Mouse (Mus musculus) lung, embryonic 14.5 days (tissue): ENCODE results near the gene Fbxl2. TPM values are rescaled to one million over a fixed set of nuclear protein-coding genes. Genes with fewer than 3 reads are reported as not detected.

Experiments used
- ATAC-seq: fragments of 200-750 bp; cut with Nextera tagmentation; 2 replicates; pipeline ENCODE4 v1.8.0; 2017; ENCODE audit warnings: mild to moderate bottlenecking, moderate TSS enrichment, moderate library complexity; ENCODE audit not compliant: insufficient read depth
- DNase-seq: peaks from one replicate; pipeline ENCODE4 v3.0.0-alpha.2; 2015
- H3K27ac ChIP-seq: fragments of 300-500 bp; sonication (generic); 2 replicates; pipeline ENCODE4 v1.5.1; 2014; ENCODE audit warnings: low read depth, mild to moderate bottlenecking, moderate library complexity
- H3K27me3 ChIP-seq: fragments of 300-500 bp; sonication (generic); 2 replicates; pipeline ENCODE4 v1.6.1; 2014; ENCODE audit warnings: low read length, control low read depth; ENCODE audit not compliant: insufficient read depth
- H3K36me3 ChIP-seq: fragments of 300-500 bp; sonication (generic); 2 replicates; pipeline ENCODE4 v1.6.1; 2014; ENCODE audit warnings: control low read depth; ENCODE audit not compliant: insufficient read depth
- H3K4me1 ChIP-seq: fragments of 300-500 bp; sonication (generic); 2 replicates; pipeline ENCODE4 v1.6.1; 2014; ENCODE audit warnings: antibody characterized with exemption, control low read depth; ENCODE audit not compliant: insufficient read depth
- H3K4me2 ChIP-seq: fragments of 300-500 bp; sonication (generic); 2 replicates; pipeline ENCODE4 v1.6.1; 2014; ENCODE audit warnings: mild to moderate bottlenecking
- H3K4me3 ChIP-seq: fragments of 300-500 bp; sonication (generic); 2 replicates; pipeline ENCODE4 v1.5.1; 2014; ENCODE audit warnings: low read depth, low read length
- H3K9ac ChIP-seq: fragments of 300-500 bp; sonication (generic); 2 replicates; pipeline ENCODE4 v1.6.1; 2014
- H3K9me3 ChIP-seq: fragments of 300-500 bp; sonication (generic); 2 replicates; pipeline ENCODE4 v1.6.1; 2016; ENCODE audit warnings: low read depth, low read length, control low read depth
- CTCF ChIP-seq: IDR thresholded peaks from 2 replicates; pipeline ENCODE4 v1.5.1; 2016; ENCODE audit warnings: antibody characterized with exemption, low read depth
- WGBS: fragments of 180-500 bp; shearing (Covaris S2); extraction: QIAGEN DNeasy Blood & Tissue Kit; methylation state at CpG from one replicate; pipeline ENCODE4 v1.1.7; 2014; 5-methylcytosine and 5-hydroxymethylcytosine counted together
- polyA plus RNA-seq: library from polyadenylated mRNA; unstranded; fragments of >200 nt; fragmentation: Nextera tagmentation; extraction: Ambion mirVana; gene quantifications from 2 replicates; pipeline ENCODE4 v1.2.1, GENCODE M21; 2014

Gene Fbxl2
- polyA plus RNA-seq, 1 experiment from 2014 or later = 3.3 TPM

DNA sequence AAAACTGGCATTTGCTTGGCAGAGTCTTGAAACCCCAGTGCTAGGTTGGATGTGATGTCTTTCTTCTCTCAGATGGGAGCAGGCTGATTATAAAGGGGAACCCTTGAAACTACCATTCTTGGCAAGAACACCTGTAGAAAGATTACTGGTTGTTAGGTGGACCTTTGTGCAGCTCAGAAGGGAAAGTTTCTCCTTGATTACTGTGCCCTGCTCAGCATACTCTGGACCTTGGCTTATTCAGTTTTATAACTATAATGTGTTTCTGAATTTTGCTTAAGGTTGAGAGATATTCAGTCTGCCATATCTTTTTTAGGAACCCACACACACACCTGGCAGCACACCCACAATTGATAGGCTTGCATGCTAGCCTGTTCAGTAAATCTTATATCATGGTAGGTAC lies 82.3 kb downstream of the Fbxl2 start:
- H3K9ac ChIP-seq = no peak overlapping the region
- no peak overlapping the region for H3K27ac ChIP-seq
- no peaks in the 10 kb centered on the region for H3K27me3 ChIP-seq
- no peak for TF ChIP-seq CTCF
- DNase-seq (no peak), ATAC-seq (no peak)
- no peak overlapping the region for H3K4me3 ChIP-seq
- no peak overlapping the region for H3K4me2 ChIP-seq
- H3K9me3 ChIP-seq = no peaks in the 10 kb centered on the region
- H3K36me3 ChIP-seq = peaks cover 83% of the 10 kb centered on the region
- no peaks in the 10 kb centered on the region for H3K4me1 ChIP-seq

DNA sequence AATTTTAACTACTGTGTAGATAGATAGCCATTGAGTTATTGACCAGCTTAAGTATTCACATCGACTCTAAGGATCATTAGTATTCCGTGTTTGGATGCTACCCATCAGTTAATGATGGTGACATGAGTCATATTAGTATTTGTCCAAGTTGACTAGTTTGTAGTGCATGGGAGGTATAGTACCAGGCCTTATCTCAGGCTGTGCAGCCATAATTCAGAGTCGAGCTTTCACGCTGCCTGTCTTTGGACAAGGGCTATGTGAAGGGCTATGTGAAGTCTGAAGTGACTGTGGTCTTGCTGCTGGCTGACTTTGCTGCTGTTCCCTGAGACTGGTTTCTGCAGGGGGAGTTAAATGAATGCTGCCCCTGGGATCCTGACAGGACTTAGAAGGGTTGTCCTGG lies 88.2 kb downstream of the Fbxl2 start:
- Histone ChIP-seq H3K36me3 (peaks cover 60% of the 10 kb centered on the region), H3K9ac (no peak overlapping the region), H3K27ac (no peak overlapping the region), H3K9me3 (no peaks in the 10 kb centered on the region), H3K4me2 (no peak overlapping the region), H3K4me3 (no peak overlapping the region), H3K27me3 (no peaks in the 10 kb centered on the region), H3K4me1 (no peaks in the 10 kb centered on the region)
- TF ChIP-seq CTCF = no peak
- DNase-seq = no peak
- WGBS = 88% methylated on average over 4 of the region's 4 CpGs
- ATAC-seq = no peak

DNA sequence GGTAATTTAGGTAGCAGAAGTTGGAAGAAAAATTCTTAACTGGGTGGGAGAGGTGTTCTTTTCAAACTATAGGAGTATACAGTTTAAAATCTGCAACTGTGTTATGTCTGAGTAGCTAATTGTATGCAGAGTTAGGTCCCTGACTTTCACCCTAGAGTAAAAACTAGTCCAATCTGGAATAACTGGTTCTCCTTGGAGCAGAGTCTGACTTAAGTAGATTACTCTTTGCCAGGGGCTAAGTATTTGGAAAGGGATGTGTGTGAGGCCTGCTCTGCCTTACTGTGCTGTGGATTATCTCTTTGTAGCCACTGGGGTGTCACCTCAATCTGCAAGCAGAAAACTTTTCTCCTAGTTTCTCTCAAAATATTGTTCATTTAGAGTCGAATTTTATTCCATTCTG lies 98.8 kb downstream of the Fbxl2 start:
- H3K9ac ChIP-seq = no peak overlapping the region
- H3K4me1 ChIP-seq = no peaks in the 10 kb centered on the region
- no peak overlapping the region for H3K4me2 ChIP-seq
- no peak overlapping the region for H3K4me3 ChIP-seq
- no peak for DNase-seq
- no peak overlapping the region for H3K27ac ChIP-seq
- no peaks in the 10 kb centered on the region for H3K9me3 ChIP-seq
- H3K27me3 ChIP-seq = no peaks in the 10 kb centered on the region
- peaks cover 55% of the 10 kb centered on the region for H3K36me3 ChIP-seq
- no peak for ATAC-seq
- 77% methylated on average over 1 of the region's 1 CpGs for WGBS
- no peak for TF ChIP-seq CTCF

DNA sequence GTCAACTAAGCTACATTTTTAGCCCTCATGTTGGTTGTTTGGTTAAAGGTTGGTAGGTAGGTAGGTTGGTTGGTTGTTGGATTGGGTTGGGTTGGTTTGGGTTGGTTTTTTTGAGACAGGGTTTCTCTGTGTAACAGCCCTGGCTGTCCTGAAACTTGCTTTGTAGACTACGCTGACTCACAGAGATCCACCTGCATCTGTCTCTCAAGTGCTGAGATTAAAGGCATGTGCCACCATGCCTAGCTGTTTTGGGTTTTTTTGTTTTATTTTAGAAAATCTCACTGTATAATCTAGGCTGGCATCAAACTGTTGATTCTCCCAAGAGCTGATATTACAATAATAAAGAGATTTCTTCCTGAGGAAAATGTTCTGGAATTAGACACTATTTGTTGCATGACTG lies 102.6 kb downstream of the Fbxl2 start:
- Histone ChIP-seq H3K27ac (no peak overlapping the region), H3K4me2 (no peak overlapping the region), H3K4me3 (no peak overlapping the region), H3K4me1 (no peaks in the 10 kb centered on the region), H3K9ac (no peak overlapping the region), H3K27me3 (no peaks in the 10 kb centered on the region), H3K9me3 (no peaks in the 10 kb centered on the region), H3K36me3 (peaks cover 35% of the 10 kb centered on the region)
- ATAC-seq = no peak
- no peak for TF ChIP-seq CTCF
- 92% methylated on average over 1 of the region's 1 CpGs for WGBS
- DNase-seq = no peak

DNA sequence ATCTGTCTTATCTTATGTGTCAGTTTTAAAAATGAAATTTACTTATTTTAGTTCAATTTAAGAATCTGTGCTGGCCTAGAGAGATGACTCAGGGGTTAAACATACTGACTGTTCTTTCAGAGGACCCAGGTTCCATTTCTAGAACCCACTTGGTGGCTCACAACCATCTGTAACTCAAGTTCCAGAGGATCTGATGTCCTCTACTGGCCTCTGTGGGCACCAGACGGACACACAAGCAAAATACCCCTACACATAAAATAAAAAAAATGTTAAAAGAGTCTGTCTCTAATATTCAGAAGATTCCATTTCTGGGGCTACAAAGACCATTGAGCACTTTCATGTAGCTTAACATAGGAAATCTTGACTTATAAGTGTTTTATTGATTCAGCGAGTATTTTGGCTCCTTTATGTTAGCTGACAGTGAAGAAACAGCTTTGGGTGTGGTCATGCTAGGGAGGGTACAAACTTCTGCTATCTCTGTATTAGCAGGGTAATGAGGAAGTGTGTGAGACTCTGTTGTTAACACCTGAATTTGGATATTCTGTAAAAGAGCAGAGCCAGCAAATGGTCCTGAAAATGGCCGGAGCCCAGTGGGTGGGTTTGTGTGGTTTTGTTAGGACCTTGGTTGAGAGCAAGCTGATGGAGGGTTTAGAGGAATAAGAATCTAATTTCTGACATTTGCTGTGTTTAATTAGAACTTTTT lies 104.7 kb downstream of the Fbxl2 start:
- Histone ChIP-seq H3K9me3 (no peaks in the 10 kb centered on the region), H3K9ac (no peak overlapping the region), H3K27ac (no peak overlapping the region), H3K4me2 (no peak overlapping the region), H3K4me1 (no peaks in the 10 kb centered on the region), H3K4me3 (no peak overlapping the region), H3K27me3 (no peaks in the 10 kb centered on the region), H3K36me3 (peaks cover 15% of the 10 kb centered on the region)
- DNase-seq = no peak
- no peak for TF ChIP-seq CTCF
- 83% methylated on average over 3 of the region's 3 CpGs for WGBS
- no peak for ATAC-seq

DNA sequence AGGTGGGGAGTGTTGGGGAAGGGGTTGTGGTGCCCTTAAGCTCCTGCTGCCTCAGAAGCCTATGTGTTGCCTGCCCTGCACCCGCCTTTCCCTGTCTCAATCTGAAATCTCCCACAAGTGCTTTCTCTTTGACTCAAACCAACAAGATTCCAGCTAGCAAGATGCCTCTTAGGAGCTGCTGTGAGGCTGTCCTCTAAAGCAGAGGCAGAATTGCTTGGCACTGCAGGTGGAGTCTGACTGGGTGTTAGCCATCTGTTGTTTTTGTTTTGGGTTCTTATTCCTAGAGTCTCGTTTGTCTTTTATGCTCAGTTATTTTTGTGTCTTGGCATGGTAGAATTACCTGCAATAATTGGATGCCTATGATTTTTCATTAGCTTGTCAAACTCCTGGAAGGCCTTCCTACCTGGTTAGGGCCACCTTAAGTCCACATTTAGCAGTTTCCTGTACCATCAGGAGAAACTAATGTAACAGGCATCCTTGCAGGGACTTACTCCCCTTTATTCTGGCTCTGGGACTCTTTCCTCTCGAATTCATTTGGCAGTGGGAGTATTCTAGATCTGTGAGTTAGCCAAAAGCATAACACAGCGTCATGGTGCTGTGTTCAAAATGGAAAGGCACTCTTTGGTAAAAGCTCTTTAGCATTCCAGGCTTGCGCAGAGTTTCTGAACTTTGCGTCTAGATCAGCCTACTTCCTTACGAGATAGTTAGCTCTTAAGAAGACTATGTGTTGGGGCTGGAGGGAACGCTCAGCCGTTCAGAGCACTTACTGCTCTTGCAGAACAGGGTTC lies 106.7 kb downstream of the Fbxl2 start:
- TF ChIP-seq CTCF = no peak

DNA sequence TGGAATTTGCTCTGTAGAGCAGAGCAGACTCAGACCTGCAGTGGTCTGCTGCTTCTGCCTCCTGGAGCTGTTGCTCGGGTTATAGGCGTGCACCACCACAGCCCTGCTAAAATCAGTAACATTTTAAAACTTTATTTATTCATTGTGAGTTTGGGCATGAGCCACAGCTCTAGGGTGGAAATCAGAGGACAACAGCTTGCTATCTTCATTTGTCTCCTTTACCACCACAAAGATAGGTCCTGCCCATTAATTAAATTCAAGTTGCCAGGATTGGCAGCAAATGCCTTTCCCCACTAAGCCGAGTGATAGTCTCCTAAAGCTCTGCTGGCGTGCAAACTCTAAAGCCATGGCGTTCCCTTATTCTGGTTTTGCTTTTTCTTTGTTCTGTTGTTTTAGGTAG lies 110.4 kb downstream of the Fbxl2 start:
- TF ChIP-seq CTCF = no peak
- Histone ChIP-seq H3K27me3 (no peaks in the 10 kb centered on the region), H3K4me1 (no peaks in the 10 kb centered on the region), H3K4me3 (no peak overlapping the region), H3K9me3 (no peaks in the 10 kb centered on the region), H3K27ac (no peak overlapping the region), H3K36me3 (no peaks in the 10 kb centered on the region), H3K9ac (no peak overlapping the region), H3K4me2 (no peak overlapping the region)
- DNase-seq (no peak), ATAC-seq (no peak)
- WGBS = 72% methylated on average over 5 of the region's 5 CpGs

More for the DNA sequence above, 106.7 kb downstream of the Fbxl2 start:
- 84% methylated on average over 9 of the region's 9 CpGs for WGBS
- no peak for DNase-seq
- no peak for ATAC-seq
- no peak overlapping the region for H3K9ac ChIP-seq
- no peaks in the 10 kb centered on the region for H3K9me3 ChIP-seq
- no peak overlapping the region for H3K27ac ChIP-seq
- no peak overlapping the region for H3K4me2 ChIP-seq
- no peaks in the 10 kb centered on the region for H3K27me3 ChIP-seq
- no peaks in the 10 kb centered on the region for H3K36me3 ChIP-seq
- H3K4me1 ChIP-seq = no peaks in the 10 kb centered on the region
- no peak overlapping the region for H3K4me3 ChIP-seq
